Mouse (Mus musculus) erythroblast, embryonic 14.5 days (primary cell): ENCODE data around the gene Sdk1. TPM values are rescaled to one million over a fixed set of nuclear protein-coding genes. Genes with fewer than 3 reads are reported as not detected.

ENCODE experiments used
- H3K27me3 ChIP-seq: 2 replicates; pipeline ENCODE4 v1.6.1; 2012; ENCODE audit warnings: inconsistent platforms; ENCODE audit not compliant: control insufficient read depth
- H3K36me3 ChIP-seq: 2 replicates; pipeline ENCODE4 v1.6.1; 2012; ENCODE audit warnings: mild to moderate bottlenecking, inconsistent platforms; ENCODE audit not compliant: control insufficient read depth
- H3K4me1 ChIP-seq: 2 replicates; pipeline ENCODE4 v1.6.1; 2012; ENCODE audit warnings: inconsistent platforms; ENCODE audit not compliant: control insufficient read depth
- H3K4me3 ChIP-seq: replicated peaks from 2 replicates; pipeline ENCODE3; 2012; ENCODE audit warnings: moderate library complexity, mild to moderate bottlenecking, inconsistent platforms
- H3K9me3 ChIP-seq: 2 replicates; pipeline ENCODE4 v1.6.1; 2012; ENCODE audit warnings: low read length, inconsistent platforms, mixed read lengths; ENCODE audit not compliant: control insufficient read depth
- GATA1 ChIP-seq: IDR thresholded peaks from 2 replicates; pipeline ENCODE4 v1.6.1; 2012; ENCODE audit warnings: low read length, inconsistent platforms, mixed read lengths
- TAL1 ChIP-seq: IDR thresholded peaks from 3 replicates; pipeline ENCODE4 v1.6.1; 2012; ENCODE audit warnings: low read length, inconsistent platforms, mixed read lengths
- polyA plus RNA-seq: library from polyadenylated mRNA; stranded (reverse); fragments of >175 nt; gene quantifications from 2 replicates; pipeline ENCODE4 v1.2.3, GENCODE M21; 2012

The Sdk1 gene
- polyA plus RNA-seq, 1 experiment = not detected

DNA sequence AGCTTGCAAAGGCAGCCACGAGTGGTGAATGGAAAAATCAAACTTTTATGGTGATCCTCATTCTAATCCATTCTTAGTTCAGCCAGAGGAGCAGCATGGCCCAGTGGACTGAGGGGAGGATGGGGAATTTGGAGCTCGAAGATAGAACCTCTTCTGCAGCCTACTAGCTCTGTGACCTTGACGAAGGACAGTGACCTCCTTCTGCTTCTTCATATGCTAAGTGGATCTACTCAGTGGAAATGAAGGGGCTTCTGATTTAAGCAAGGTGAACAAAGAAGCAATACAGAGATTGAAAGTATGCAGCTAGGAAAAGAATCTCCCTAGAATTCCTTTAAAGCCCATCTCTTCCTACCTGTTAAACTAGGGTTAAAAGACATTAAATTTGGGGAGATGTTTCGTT, 152.6 kb downstream of the Sdk1 start:
- H3K9me3 ChIP-seq = peaks cover 3% of the 10 kb centered on the region; the same call in 1 of the 2 replicates
- TF ChIP-seq GATA1 = no peak
- TF ChIP-seq TAL1 = no peak
- H3K27me3 ChIP-seq = no peaks in the 10 kb centered on the region
- H3K36me3 ChIP-seq = no peaks in the 10 kb centered on the region
- no peak overlapping the region for H3K4me3 ChIP-seq
- no peaks in the 10 kb centered on the region for H3K4me1 ChIP-seq

DNA sequence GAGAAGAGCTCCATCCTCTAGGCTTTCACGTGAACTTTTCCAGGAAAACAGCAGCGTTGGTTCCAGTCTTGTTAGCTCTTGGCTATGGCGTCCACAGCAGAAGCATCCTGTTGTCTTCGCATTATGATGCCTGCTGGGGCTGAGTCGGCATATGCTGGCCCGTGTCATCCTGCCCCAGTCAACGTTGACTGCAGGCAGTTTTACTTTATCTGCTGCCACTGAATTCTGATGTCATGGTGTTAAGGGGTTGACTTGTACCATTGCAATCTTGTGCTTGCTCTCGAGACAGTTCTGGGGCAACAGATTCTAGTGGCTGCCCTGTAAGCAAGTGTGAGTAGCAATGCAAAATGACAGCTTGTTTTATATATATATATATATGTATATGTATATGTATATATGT, 153.3 kb downstream of the Sdk1 start:
- Histone ChIP-seq H3K27me3 (no peaks in the 10 kb centered on the region), H3K36me3 (no peaks in the 10 kb centered on the region), H3K4me3 (no peak overlapping the region), H3K4me1 (no peaks in the 10 kb centered on the region), H3K9me3 (peaks cover 3% of the 10 kb centered on the region; the same call in 1 of the 2 replicates)
- TF ChIP-seq TAL1 (no peak), GATA1 (no peak)

DNA sequence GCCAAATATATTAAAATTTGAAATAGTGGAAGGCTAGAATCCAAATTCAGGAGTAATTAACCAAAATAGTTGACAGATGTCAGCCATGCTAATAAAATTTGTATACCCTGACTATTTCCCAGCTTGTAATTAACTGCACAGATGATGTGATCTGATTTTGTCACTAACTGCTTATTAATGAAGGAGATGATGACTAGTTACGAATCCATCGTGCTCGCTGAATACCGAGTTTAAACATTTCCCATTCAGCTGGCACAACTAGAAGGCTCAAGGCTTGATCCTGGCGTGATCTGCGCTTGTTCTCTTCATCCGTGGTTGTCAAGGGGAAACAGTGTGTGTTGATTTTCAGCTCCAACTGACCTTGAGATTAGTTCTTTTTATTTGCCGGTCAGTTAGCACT, 162.5 kb downstream of the Sdk1 start:
- Histone ChIP-seq H3K4me3 (no peak overlapping the region), H3K36me3 (no peaks in the 10 kb centered on the region), H3K4me1 (no peaks in the 10 kb centered on the region), H3K27me3 (no peaks in the 10 kb centered on the region), H3K9me3 (no peaks in the 10 kb centered on the region)
- no peak for TF ChIP-seq TAL1
- TF ChIP-seq GATA1 = no peak

DNA sequence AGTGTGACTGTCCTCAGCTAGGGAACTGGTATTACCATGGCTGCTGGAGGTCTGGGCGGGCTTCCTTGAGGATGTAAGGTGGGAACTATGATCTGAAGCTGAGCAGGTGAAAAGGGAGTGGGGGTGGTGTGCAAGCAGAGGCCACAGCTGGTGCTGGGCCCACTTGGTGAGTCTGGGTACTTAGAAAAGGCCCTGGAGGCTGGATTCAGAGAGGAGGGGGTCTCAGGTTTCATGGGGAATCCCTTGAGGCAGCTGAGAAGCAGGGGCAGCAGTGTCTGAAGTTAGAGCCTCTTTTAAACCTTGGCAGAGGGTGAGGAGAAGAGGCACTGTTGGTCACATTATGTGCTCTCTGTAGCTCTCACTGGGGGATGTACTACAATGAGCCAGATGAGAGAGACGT, 163.4 kb downstream of the Sdk1 start:
- H3K4me1 ChIP-seq = no peaks in the 10 kb centered on the region
- TF ChIP-seq TAL1 (no peak), GATA1 (no peak)
- H3K27me3 ChIP-seq = no peaks in the 10 kb centered on the region
- no peaks in the 10 kb centered on the region for H3K9me3 ChIP-seq
- H3K4me3 ChIP-seq = no peak overlapping the region
- H3K36me3 ChIP-seq = no peaks in the 10 kb centered on the region

DNA sequence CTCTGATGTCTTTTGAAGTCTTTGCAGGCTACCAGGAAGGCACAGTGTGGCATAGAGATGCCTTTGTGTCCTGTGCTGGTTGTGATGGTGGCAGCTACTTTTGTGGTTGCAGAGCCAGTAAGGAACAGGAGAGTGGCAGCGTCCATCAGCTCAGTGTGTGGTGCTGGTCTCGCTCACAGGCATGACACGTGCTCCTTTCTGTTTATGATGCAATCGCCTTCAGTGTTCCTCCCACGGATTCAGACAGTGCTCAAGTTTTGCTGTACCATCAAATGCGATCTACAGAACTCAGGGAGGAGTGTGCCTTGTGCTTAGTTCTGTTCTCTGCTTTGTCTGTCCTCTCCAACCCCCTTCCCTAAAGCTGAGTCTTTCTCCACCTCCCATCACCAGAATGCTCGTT, 165.6 kb downstream of the Sdk1 start:
- Histone ChIP-seq H3K27me3 (no peaks in the 10 kb centered on the region), H3K9me3 (no peaks in the 10 kb centered on the region), H3K4me1 (no peaks in the 10 kb centered on the region), H3K36me3 (no peaks in the 10 kb centered on the region), H3K4me3 (no peak overlapping the region)
- TF ChIP-seq TAL1 (no peak), GATA1 (no peak)

DNA sequence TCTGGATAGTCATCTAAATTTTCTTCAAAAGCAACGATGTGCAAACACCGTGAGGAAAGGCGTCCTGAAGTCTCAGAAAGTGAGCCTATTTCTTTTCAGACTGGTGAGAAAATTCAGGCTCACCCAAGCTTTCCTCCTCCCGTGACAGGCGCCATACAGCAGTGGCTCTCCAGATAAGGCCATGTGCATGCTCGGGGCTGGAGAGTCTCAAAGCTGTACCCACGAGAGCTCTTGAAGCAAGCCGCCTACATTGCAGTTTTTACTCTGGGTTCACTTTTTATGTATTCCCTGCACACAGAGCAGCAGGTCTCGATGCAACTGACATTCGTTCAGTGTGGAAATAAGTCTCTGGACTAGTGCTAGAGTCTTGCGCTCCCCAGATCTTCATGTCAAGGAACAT, 171.7 kb downstream of the Sdk1 start:
- Histone ChIP-seq H3K4me3 (no peak overlapping the region), H3K9me3 (no peaks in the 10 kb centered on the region; the same call in 1 of the 2 replicates), H3K27me3 (no peaks in the 10 kb centered on the region), H3K36me3 (no peaks in the 10 kb centered on the region), H3K4me1 (no peaks in the 10 kb centered on the region)
- TF ChIP-seq GATA1 = no peak

DNA sequence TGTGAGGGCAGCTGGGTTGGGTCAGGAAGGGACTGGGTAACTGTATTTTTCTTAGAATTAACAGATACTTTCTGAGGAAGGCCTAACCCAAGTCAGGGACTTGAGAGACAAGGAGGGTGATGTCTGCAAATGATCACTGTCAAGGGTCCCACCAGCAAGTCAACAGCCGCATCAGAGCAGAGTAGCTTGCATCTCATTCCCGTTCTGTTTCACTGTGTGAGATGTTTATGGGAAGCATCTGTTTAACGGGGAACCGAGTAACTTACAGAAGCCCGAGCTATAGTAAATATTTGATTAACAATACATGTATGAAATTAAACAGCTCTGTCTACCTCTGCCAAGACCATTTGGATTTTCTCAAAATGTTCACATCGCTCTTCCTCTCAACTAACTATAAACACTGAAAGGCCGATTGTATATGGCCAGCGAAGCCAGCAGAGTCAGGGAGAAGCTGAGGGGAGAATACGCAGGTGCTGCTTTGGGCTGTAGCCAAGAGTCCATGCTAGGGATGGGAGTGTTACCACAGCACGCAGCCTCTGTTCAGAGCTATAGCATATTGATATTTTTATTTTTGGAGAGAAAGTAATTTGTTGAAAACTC, 174.5 kb downstream of the Sdk1 start:
- no peaks in the 10 kb centered on the region for H3K4me1 ChIP-seq
- no peaks in the 10 kb centered on the region for H3K27me3 ChIP-seq
- no peak for TF ChIP-seq TAL1
- no peak for TF ChIP-seq GATA1
- no peaks in the 10 kb centered on the region; the same call in 1 of the 2 replicates for H3K9me3 ChIP-seq
- H3K36me3 ChIP-seq = no peaks in the 10 kb centered on the region
- H3K4me3 ChIP-seq = no peak overlapping the region

DNA sequence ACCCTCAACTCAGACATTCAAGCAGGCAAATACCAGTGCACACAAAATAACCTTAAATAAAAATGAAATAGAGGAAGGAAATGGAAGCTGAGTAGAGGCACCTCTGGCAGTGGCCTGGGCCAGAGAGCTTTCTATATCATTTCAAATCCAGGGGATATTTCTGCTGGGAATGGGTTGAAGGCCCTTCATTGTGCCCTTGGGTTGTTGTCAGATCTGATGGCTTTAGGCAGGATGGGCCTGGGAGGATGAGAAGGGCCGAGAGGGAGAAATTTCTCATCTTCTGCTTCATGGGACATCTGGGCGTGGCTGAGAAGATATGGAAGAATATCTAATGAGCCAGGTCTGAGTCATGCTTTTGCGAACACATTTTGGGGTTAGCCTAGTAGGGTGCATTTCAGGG, 186.8 kb downstream of the Sdk1 start:
- Histone ChIP-seq H3K4me1 (no peaks in the 10 kb centered on the region), H3K36me3 (no peaks in the 10 kb centered on the region), H3K4me3 (no peak overlapping the region), H3K27me3 (no peaks in the 10 kb centered on the region), H3K9me3 (no peaks in the 10 kb centered on the region)
- TF ChIP-seq TAL1 = no peak

DNA sequence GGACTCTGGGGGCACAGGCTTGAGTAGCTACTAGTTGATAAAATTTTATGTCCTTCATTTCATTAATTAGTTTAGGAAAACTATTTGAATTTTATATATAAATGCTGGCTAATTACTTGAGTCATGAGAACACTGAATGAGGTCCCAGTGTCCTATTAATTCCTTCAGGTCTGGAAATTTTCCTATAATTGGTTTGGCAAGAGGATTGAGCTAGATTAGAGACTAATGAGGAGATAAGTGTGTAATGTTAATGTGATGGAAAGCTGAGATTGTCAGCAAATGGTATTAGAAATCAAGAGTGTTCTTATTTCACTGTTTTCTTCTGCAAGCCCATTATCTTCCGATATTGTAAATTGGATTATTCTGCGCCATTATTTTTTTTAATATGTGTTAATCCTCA, 192.0 kb downstream of the Sdk1 start:
- no peak for TF ChIP-seq TAL1
- TF ChIP-seq GATA1 = no peak
- Histone ChIP-seq H3K36me3 (no peaks in the 10 kb centered on the region), H3K4me1 (no peaks in the 10 kb centered on the region), H3K4me3 (no peak overlapping the region), H3K9me3 (no peaks in the 10 kb centered on the region), H3K27me3 (no peaks in the 10 kb centered on the region)

DNA sequence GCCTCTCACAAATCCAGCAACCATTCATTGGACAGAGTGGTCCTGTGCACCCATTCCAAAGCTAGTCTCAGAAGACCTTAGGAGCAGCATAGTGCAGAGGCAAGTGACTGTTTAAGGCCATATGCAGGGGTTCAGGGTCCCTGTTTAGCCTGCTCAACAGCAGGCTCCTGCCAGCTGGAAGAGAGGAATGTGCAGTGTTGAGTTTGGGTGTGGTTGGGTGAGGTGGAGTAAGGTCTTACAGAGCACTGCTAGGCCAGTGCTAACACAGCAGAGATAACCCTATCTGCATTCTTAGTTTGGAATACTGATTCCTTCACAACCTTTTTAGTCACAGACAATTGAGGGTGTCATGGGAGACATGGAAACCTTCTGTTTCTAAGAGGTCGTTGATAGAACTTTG, 206.0 kb downstream of the Sdk1 start:
- no peak for TF ChIP-seq GATA1
- no peak for TF ChIP-seq TAL1
- Histone ChIP-seq H3K36me3 (no peaks in the 10 kb centered on the region), H3K9me3 (no peaks in the 10 kb centered on the region)

More for the DNA sequence above, 206.0 kb downstream of the Sdk1 start:
- Histone ChIP-seq H3K4me1 (no peaks in the 10 kb centered on the region), H3K4me3 (no peak overlapping the region), H3K27me3 (no peaks in the 10 kb centered on the region)
